ENCODE assay signal across 21 mouse cellular contexts in the genomic region with DNA sequence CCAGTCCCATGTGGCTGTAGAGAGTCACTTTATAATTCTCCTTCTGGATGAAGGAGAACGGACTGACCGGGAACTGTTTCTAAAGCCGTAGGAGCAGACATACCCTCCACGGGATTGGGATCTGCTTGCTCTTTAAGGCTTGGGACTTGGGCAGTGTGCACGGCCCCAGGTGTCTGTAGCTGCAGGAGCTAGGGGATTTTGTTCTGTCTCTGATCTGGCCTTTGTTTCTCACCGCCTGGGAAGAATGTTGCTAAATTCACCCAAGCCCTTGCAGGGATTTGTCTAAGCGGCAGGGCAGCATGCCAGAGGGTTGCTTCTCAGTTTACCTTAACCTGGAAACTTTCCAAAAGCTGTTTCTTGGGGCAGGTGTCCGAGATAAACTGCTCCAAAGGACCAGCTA. TPM values are rescaled to one million over a fixed set of nuclear protein-coding genes. Genes with fewer than 3 reads are reported as not detected.
DNase-seq lines count a peak whose midpoint lies in the region; ATAC-seq and TF ChIP-seq lines count a peak whose summit lies in the region.
"Had no signal": no experiment of that assay in that cellular context is flagged by ENCODE, and none has a peak within 500 bp of the region (broad histone marks: within the 10 kb centered on the region; RNA-seq: fewer than 3 reads in every experiment).

No protein-coding gene starts in this region.

- no peak overlapping the region for H3K4me3 ChIP-seq in heart, adult 2 months
- H3K4me3 ChIP-seq in lung, embryonic 15.5 days: no peak overlapping the region
- no peak overlapping the region for H3K4me3 ChIP-seq in hindbrain, embryonic 13.5 days
- H3K4me3 ChIP-seq: erythroblast, embryonic 14.5 days; forebrain, embryonic 12.5 days; forebrain, embryonic 15.5 days; hindbrain, embryonic 12.5 days; intestine, embryonic 15.5 days had no signal

- H3K9ac ChIP-seq in heart, adult 2 months (ENCODE audit: low read depth, low read length): no peak overlapping the region
- H3K9ac ChIP-seq in lung, embryonic 15.5 days: no peak overlapping the region
- H3K9ac ChIP-seq in hindbrain, embryonic 13.5 days: no peak overlapping the region
- H3K9ac ChIP-seq: forebrain, embryonic 12.5 days; forebrain, embryonic 15.5 days; hindbrain, embryonic 12.5 days; intestine, embryonic 15.5 days had no signal

- peak; percentile 83 for DNase-seq in heart, adult 11 months
- no peak for DNase-seq in heart, adult 2 months
- no peak for DNase-seq in lung, postnatal 25 days (ENCODE audit: low spot score)
- peak; percentile 60 for DNase-seq in R1 (ENCODE audit: low read depth, low spot score)
- DNase-seq: adrenal gland, adult 8-10 months; adrenal gland, postnatal 25 days; cerebellum, adult 11-12 months; cerebellum, adult 8-10 months; cerebellum, postnatal 36 days; embryo, embryonic 11 days; gastrocnemius, postnatal 25 days had no signal

- no peak for TF ChIP-seq CTCF in heart, adult 2 months (IDR thresholded peaks at IDR 0.05)

- intact Hi-C loops in heart, adult 2 months (cut with DNase I): no loop called here

- H3K36me3 ChIP-seq in heart, adult 2 months (ENCODE audit: control insufficient read depth, insufficient read depth, low read length): no peaks in the 10 kb centered on the region
- peaks cover 20% of the 10 kb centered on the region for H3K36me3 ChIP-seq in lung, embryonic 15.5 days
- 0 out of 2 replicates have a peak, but pooled peaks cover 4% of the 10 kb centered on the region for H3K36me3 ChIP-seq in hindbrain, embryonic 13.5 days
- H3K36me3 ChIP-seq: forebrain, embryonic 15.5 days; hindbrain, embryonic 12.5 days had no signal

- H3K79me2 ChIP-seq in heart, adult 2 months (replicated peaks; ENCODE audit: control insufficient read depth, insufficient read depth, low read length): no peaks in the 10 kb centered on the region

- H3K9me3 ChIP-seq in lung, embryonic 15.5 days: no peaks in the 10 kb centered on the region
- H3K9me3 ChIP-seq in hindbrain, embryonic 13.5 days: no peaks in the 10 kb centered on the region
- H3K9me3 ChIP-seq: forebrain, embryonic 12.5 days; forebrain, embryonic 15.5 days; hindbrain, embryonic 12.5 days; intestine, embryonic 15.5 days had no signal

- no peak overlapping the region for H3K27ac ChIP-seq in heart, adult 2 months
- H3K27ac ChIP-seq in lung, embryonic 15.5 days: peak overlapping the region; percentile 29; the same call in 1 of the 2 replicates
- H3K27ac ChIP-seq in hindbrain, embryonic 13.5 days: no peak overlapping the region
- H3K27ac ChIP-seq: forebrain, embryonic 12.5 days; forebrain, embryonic 15.5 days; hindbrain, embryonic 12.5 days; intestine, embryonic 15.5 days had no signal

- no peaks in the 10 kb centered on the region for H3K27me3 ChIP-seq in heart, adult 2 months (ENCODE audit: control insufficient read depth, insufficient read depth, low read length)
- H3K27me3 ChIP-seq in lung, embryonic 15.5 days: no peaks in the 10 kb centered on the region
- H3K27me3 ChIP-seq in hindbrain, embryonic 13.5 days: no peaks in the 10 kb centered on the region
- H3K27me3 ChIP-seq: forebrain, embryonic 12.5 days; forebrain, embryonic 15.5 days; hindbrain, embryonic 12.5 days; intestine, embryonic 15.5 days had no signal

- no peak for ATAC-seq in lung, embryonic 15.5 days (ENCODE audit: borderline replicate concordance, extremely low read depth, low FRiP score, low TSS enrichment)
- no peak for ATAC-seq in hindbrain, embryonic 13.5 days (ENCODE audit: low FRiP score)
- ATAC-seq: activated CD4-positive, CD25-positive, alpha-beta regulatory T cell, adult 4 months; forebrain, embryonic 15.5 days; hindbrain, embryonic 16.5 days; intestine, embryonic 15.5 days had no signal

- no peak overlapping the region for H3K4me2 ChIP-seq in lung, embryonic 15.5 days
- no peak overlapping the region for H3K4me2 ChIP-seq in hindbrain, embryonic 13.5 days
- H3K4me2 ChIP-seq: forebrain, embryonic 12.5 days; forebrain, embryonic 15.5 days; heart, embryonic 11.5 days; hindbrain, embryonic 12.5 days; intestine, embryonic 15.5 days had no signal

- TF ChIP-seq POLR2A in heart, adult 2 months (IDR thresholded peaks at IDR 0.05; ENCODE audit: insufficient read depth, low read depth, low read length): no peak

- TF ChIP-seq EP300 in heart, adult 2 months (IDR thresholded peaks at IDR 0.05; ENCODE audit: insufficient read depth, low read depth, low read length): no peak

- WGBS in heart, adult 2 months: 88% methylated on average over 8 of the region's 8 CpGs
- WGBS in lung, embryonic 15.5 days: 63% methylated on average over 8 of the region's 8 CpGs
- WGBS in hindbrain, embryonic 13.5 days: 81% methylated on average over 8 of the region's 8 CpGs

- H3K4me1 ChIP-seq in heart, adult 2 months (ENCODE audit: control insufficient read depth, insufficient read depth, low read length): no peaks in the 10 kb centered on the region
- no peaks in the 10 kb centered on the region for H3K4me1 ChIP-seq in lung, embryonic 15.5 days
- 0 out of 2 replicates have a peak, but pooled peaks cover 2% of the 10 kb centered on the region for H3K4me1 ChIP-seq in hindbrain, embryonic 13.5 days (replicated peaks)
- H3K4me1 ChIP-seq: forebrain, embryonic 12.5 days; forebrain, embryonic 15.5 days had no signal

RNA-seq across cellular contexts. Expression of gene Cd9, which starts 32.8 kb away (rescaled TPM):
- total RNA-seq in heart, adult 2 months (2021): 10 to 100 TPM; 51.6 to 67.2 TPM
- 97.7 and 108 TPM in 2 replicates for polyA plus RNA-seq in heart, adult 2 months (2012; rRNA removed)
- polyA plus RNA-seq in lung, embryonic 15.5 days (2015; fragmentation: Nextera tagmentation; extraction: Ambion mirVana): 226 and 250 TPM in 2 replicates
- polyA plus RNA-seq in hindbrain, embryonic 13.5 days (2015; fragmentation: Nextera tagmentation; extraction: Ambion mirVana): 57.8 and 63.4 TPM in 2 replicates
- polyA plus RNA-seq: erythroblast, embryonic 14.5 days had no signal

Comparison
In these comparisons a context has a peak if more than half of its experiments do, and no peak if none do; other contexts are left out.
1. DNase-seq: peak in heart, adult 11 months (single experiment) and R1 (single experiment); none in heart, adult 2 months (0 of 2) and lung, postnatal 25 days (single experiment).